Mouse (Mus musculus): ENCODE measurements around the gene Arhgap31. TPM values are rescaled to one million over a fixed set of nuclear protein-coding genes. Genes with fewer than 3 reads are reported as not detected.

Arhgap31 gene
- total and polyA plus RNA-seq, 3 experiments: 0.01 to 0.04 TPM; not detected in 1

DNA sequence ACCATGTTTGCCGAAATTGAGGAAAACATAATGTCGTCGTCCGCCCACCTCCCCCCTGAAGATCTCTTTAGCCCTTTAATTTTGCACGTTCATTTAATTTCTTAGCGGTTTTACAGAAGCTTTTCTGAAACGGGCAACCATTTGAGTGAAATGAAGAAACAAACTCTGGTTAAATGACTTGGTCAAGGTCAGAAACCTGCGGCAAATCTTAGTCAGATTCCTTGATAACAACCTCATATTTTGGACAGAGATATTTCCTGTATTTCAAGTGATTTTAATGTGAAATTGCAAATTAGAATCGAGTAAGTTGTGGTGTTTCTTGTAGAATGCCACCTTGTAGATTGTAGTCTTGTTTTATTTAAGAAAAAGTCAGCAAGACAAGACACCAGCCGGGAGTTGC, 149.6 kb downstream of the Arhgap31 start:
- Histone ChIP-seq H3K9me3 (replicated peaks; ENCODE audit: insufficient read depth, low read length) (no peaks in the 10 kb centered on the region), H3K27me3 (ENCODE audit: control insufficient read depth in 1 of 2, insufficient read depth in 2 of 2, low read length in 2 of 2) (peaks cover 0 to 3% of the 10 kb centered on the region in 2 experiments; a peak in 2 of 4 replicates), H3K9ac (ENCODE audit: control insufficient read depth, low read depth, low read length, poor library complexity, severe bottlenecking) (peak overlapping the region; percentile 87), H3K27ac (ENCODE audit: control insufficient read depth, low read depth, low read length) (no peak overlapping the region), H3K4me1 (ENCODE audit: control insufficient read depth in 1 of 2, insufficient read depth in 2 of 2, low read length in 2 of 2) (peaks cover 0 to 7% of the 10 kb centered on the region in 2 experiments; a peak in 2 of 4 replicates), H3K36me3 (ENCODE audit: control insufficient read depth in 1 of 2, insufficient read depth in 2 of 2, low read length in 2 of 2) (peaks cover 2 to 21% of the 10 kb centered on the region in 2 experiments), H3K79me2 (ENCODE audit: control insufficient read depth, insufficient read depth, low read length, poor library complexity) (peaks cover 21% of the 10 kb centered on the region), H3K4me3 (ENCODE audit: control insufficient read depth in 1 of 2, insufficient read depth in 1 of 2, low read depth in 2 of 2, low read length in 2 of 2) (peak overlapping the region; percentile 80 to 86)
- TF ChIP-seq POLR2AphosphoS5 (IDR thresholded peaks at IDR 0.05; ENCODE audit: borderline replicate concordance, low read depth, low read length) (no peak), MEF2A (IDR thresholded peaks at IDR 0.05; ENCODE audit: extremely low read depth, insufficient replicate concordance, low read depth, low read length, poor library complexity, severe bottlenecking) (no peak), E2F4 (IDR thresholded peaks at IDR 0.05; ENCODE audit: borderline replicate concordance, low read depth, low read length) (no peak), GATA1 (IDR thresholded peaks at IDR 0.05; ENCODE audit: low read depth, low read length) (no peak), MAZ (IDR thresholded peaks at IDR 0.05; ENCODE audit: low read depth, low read length) (no peak), RAD21 (IDR thresholded peaks at IDR 0.05; ENCODE audit: low read depth, low read length) (no peak), USF1 (IDR thresholded peaks at IDR 0.05; ENCODE audit: low read depth, low read length) (no peak), MYB (IDR thresholded peaks at IDR 0.05; ENCODE audit: low read depth, low read length) (no peak), EP300 (IDR thresholded peaks at IDR 0.05; ENCODE audit: low read depth in 1 of 2, low read length in 2 of 2) (no peak), NRF1 (IDR thresholded peaks at IDR 0.05; ENCODE audit: insufficient read depth, low read depth, low read length, poor library complexity, severe bottlenecking) (no peak), MAX (IDR thresholded peaks at IDR 0.05; ENCODE audit: low read length) (no peak), SIN3A (IDR thresholded peaks at IDR 0.05; ENCODE audit: low read length) (no peak), MAFK (IDR thresholded peaks at IDR 0.05; ENCODE audit: borderline replicate concordance, low read depth, low read length) (no peak), CTCF (IDR thresholded peaks at IDR 0.05 in 2 of 3, conservative IDR thresholded peaks at IDR 0.05 in 1 of 3; ENCODE audit: control insufficient read depth in 1 of 3, insufficient read depth in 1 of 3, low read depth in 2 of 3, low read length in 3 of 3, poor library complexity in 1 of 3, severe bottlenecking in 1 of 3) (no peak), ZNF384 (IDR thresholded peaks at IDR 0.05; ENCODE audit: low read depth, low read length) (no peak), RCOR1 (IDR thresholded peaks at IDR 0.05; ENCODE audit: low read depth, low read length) (no peak), GABPA (IDR thresholded peaks at IDR 0.05; ENCODE audit: low read depth, low read length) (no peak)
- no peak for DNase-seq (ENCODE audit: low read depth, low spot score)

DNA sequence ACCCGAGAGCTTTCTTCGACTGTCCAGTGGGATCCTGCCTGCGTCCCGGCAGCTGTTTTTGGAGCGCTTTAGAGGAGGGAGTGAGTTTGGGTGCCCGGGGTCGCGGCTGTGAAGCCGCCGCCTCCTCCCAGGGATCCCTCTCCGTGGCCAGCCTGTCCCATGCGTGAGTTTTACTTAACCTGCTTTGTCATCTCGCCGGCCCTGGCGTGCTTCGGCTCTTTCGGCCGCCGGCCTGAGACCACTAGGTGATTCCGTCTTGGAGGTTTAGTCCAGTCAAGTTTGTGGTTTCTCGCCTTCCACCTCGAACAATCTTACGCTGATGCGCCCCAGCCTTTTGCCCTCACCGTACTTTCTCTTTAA, 150.1 kb downstream of the Arhgap31 start:
- no peak for TF ChIP-seq CHD1 (IDR thresholded peaks at IDR 0.05; ENCODE audit: low read depth, low read length)
- peak; percentile 16; the same call in 1 of the 2 replicates for TF ChIP-seq MAX (IDR thresholded peaks at IDR 0.05; ENCODE audit: low read length)
- no peak for TF ChIP-seq CTCF (IDR thresholded peaks at IDR 0.05 in 2 of 3, conservative IDR thresholded peaks at IDR 0.05 in 1 of 3; ENCODE audit: control insufficient read depth in 1 of 3, insufficient read depth in 1 of 3, low read depth in 2 of 3, low read length in 3 of 3, poor library complexity in 1 of 3, severe bottlenecking in 1 of 3)
- TF ChIP-seq ZNF384 (IDR thresholded peaks at IDR 0.05; ENCODE audit: low read depth, low read length): no peak
- TF ChIP-seq GABPA (IDR thresholded peaks at IDR 0.05; ENCODE audit: low read depth, low read length): no peak
- Histone ChIP-seq H3K79me2 (ENCODE audit: control insufficient read depth, insufficient read depth, low read length, poor library complexity) (peaks cover 21% of the 10 kb centered on the region), H3K27me3 (ENCODE audit: control insufficient read depth in 1 of 2, insufficient read depth in 2 of 2, low read length in 2 of 2) (peaks cover 2 to 4% of the 10 kb centered on the region in 2 experiments; a peak in 3 of 4 replicates), H3K4me1 (ENCODE audit: control insufficient read depth in 1 of 2, insufficient read depth in 2 of 2, low read length in 2 of 2) (peaks cover 0 to 4% of the 10 kb centered on the region in 2 experiments; a peak in 2 of 4 replicates), H3K27ac (ENCODE audit: control insufficient read depth, low read depth, low read length) (peak overlapping the region; percentile 42; the same call in 1 of the 2 replicates), H3K9me3 (replicated peaks; ENCODE audit: insufficient read depth, low read length) (no peaks in the 10 kb centered on the region), H3K36me3 (ENCODE audit: control insufficient read depth in 1 of 2, insufficient read depth in 2 of 2, low read length in 2 of 2) (peaks cover 2 to 15% of the 10 kb centered on the region in 2 experiments), H3K4me3 (ENCODE audit: control insufficient read depth in 1 of 2, insufficient read depth in 1 of 2, low read depth in 2 of 2, low read length in 2 of 2) (peak overlapping the region; percentile 80 to 86), H3K9ac (ENCODE audit: control insufficient read depth, low read depth, low read length, poor library complexity, severe bottlenecking) (peak overlapping the region; percentile 87)
- no peak for DNase-seq (ENCODE audit: low read depth, low spot score)
